Mouse (Mus musculus): ENCODE measurements at regions not wholly inside any gene's neighbourhood (a gene's known extent, or its start where the extent isn't known, plus 50 kb on each side); places are given as distances from the start of the nearest gene placed in this dataset.

DNA sequence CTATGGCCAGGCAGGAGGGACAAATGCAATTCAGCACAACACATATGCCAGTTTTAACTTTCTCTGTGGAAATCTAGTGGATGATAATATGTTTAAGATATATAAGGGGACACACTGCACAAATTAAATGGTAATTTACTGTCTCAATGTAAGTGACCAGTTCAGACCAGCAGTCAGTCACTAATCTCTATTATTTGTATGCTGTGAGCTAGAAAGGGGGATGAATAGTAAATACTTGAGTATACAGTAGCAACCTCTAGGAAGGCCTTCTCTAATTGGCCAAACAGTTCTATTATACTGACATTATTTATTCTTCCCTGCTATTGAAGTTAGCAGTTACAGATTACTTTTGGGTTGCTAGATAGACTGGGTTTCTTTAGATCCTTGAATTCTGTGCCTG, 391.2 kb downstream of the Fign start:
- Histone ChIP-seq H3ac (ENCODE audit: control insufficient read depth, insufficient read length) (no peak overlapping the region), H3K27me3 (ENCODE audit: control insufficient read depth, insufficient read depth, insufficient read length) (no peaks in the 10 kb centered on the region), H3K4me2 (ENCODE audit: low read depth) (no peak overlapping the region), H3K36me3 (ENCODE audit: control insufficient read depth, insufficient read depth) (no peaks in the 10 kb centered on the region), H3K4me3 (no peak overlapping the region), H3K79me2 (ENCODE audit: control insufficient read depth, insufficient read depth) (no peaks in the 10 kb centered on the region)
- TF ChIP-seq REST (IDR thresholded peaks at IDR 0.05; ENCODE audit: insufficient read depth, insufficient read length) (no peak), SRF (IDR thresholded peaks at IDR 0.05; ENCODE audit: control insufficient read depth, insufficient read length, low read depth) (no peak), E2F4 (IDR thresholded peaks at IDR 0.05; ENCODE audit: insufficient read depth) (no peak), MYOG (IDR thresholded peaks at IDR 0.05; ENCODE audit: control insufficient read depth in 1 of 3, insufficient read depth in 1 of 3, insufficient read length in 2 of 3, low read depth in 2 of 3) (no peak), USF1 (IDR thresholded peaks at IDR 0.05; ENCODE audit: low read depth) (no peak), POLR2AphosphoS2 (IDR thresholded peaks at IDR 0.05; ENCODE audit: insufficient read length, low read depth) (no peak), MYOD1 (IDR thresholded peaks at IDR 0.05; ENCODE audit: control insufficient read depth in 1 of 3, insufficient read length in 2 of 3, low read depth in 2 of 3) (no peak), POLR2A (IDR thresholded peaks at IDR 0.05; ENCODE audit: insufficient read length, low read depth) (no peak), MAX (IDR thresholded peaks at IDR 0.05; ENCODE audit: low read depth) (no peak)

DNA sequence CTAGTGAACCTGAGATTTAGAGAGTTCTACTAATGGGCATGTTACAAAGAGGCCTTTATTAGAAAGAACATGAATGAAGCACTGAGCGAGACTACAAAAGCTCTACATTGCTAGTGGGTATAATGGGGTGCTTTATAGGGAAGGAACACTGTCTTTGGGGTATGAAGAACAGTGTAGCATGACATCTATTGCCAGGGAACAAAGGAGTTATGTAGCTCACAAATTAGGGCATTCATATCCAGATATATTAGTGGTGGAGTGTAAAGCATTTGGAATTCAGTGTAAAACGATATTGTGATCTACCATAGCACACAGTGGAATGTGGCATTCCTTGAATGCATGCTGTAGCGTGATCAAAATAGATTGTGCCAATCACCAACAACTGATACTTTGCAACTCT, 391.7 kb downstream of the Fign start:
- Histone ChIP-seq H3ac (ENCODE audit: control insufficient read depth, insufficient read length) (no peak overlapping the region), H3K36me3 (ENCODE audit: control insufficient read depth, insufficient read depth) (no peaks in the 10 kb centered on the region), H3K27me3 (ENCODE audit: control insufficient read depth, insufficient read depth, insufficient read length) (no peaks in the 10 kb centered on the region), H3K4me2 (ENCODE audit: low read depth) (no peak overlapping the region), H3K4me3 (no peak overlapping the region), H3K79me2 (ENCODE audit: control insufficient read depth, insufficient read depth) (no peaks in the 10 kb centered on the region)
- TF ChIP-seq POLR2A (IDR thresholded peaks at IDR 0.05; ENCODE audit: insufficient read length, low read depth): no peak
- TF ChIP-seq USF1 (IDR thresholded peaks at IDR 0.05; ENCODE audit: low read depth): no peak
- no peak for TF ChIP-seq E2F4 (IDR thresholded peaks at IDR 0.05; ENCODE audit: insufficient read depth)

DNA sequence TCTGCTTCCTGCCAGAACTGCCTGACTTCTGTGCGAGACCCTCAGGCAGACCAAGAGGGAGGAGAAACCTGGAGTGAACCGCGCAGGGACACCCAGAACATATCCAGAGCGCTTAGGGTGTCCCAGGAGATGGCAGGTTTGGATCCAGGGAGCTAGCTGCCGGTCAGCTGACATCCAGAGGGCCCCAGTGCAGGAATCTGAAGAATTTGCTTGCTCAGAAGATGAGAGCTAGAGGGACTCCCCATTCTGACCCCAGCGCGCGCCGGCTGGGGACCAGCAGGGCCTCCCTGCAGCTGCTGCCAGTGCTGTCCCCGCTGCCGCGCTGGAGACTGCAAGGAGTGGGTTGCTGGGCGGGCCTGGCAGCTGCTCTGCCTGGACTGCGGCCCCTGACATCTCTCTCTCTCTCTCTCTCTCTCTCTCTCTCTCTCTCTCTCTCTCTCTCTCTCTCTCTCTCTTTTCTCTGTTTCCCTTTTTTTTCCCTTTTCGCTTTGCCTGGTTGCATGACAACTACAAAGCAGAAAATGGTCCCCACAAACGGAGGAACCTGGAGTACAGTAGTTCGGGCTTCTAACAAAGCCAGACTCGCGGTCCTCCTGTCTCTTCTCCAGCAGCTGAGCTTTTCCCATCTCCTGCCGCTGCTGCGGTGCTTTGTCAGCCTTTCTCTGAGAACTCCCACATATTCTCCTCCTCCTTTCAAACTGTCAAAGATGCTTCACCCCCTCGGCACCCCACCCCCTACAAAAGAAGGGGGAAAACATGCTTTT, 395.3 kb downstream of the Fign start:
- H3K36me3 ChIP-seq (ENCODE audit: control insufficient read depth, insufficient read depth): no peaks in the 10 kb centered on the region
- no peak for TF ChIP-seq CEBPB (IDR thresholded peaks at IDR 0.05; ENCODE audit: insufficient read depth, poor library complexity, severe bottlenecking)
- TF ChIP-seq REST (IDR thresholded peaks at IDR 0.05; ENCODE audit: insufficient read depth, insufficient read length): no peak
- no peak for TF ChIP-seq TCF12 (IDR thresholded peaks at IDR 0.05; ENCODE audit: insufficient read depth, poor library complexity, severe bottlenecking)
- no peak for TF ChIP-seq TCF3 (IDR thresholded peaks at IDR 0.05; ENCODE audit: insufficient read length, low read depth)
- TF ChIP-seq MYOD1 (IDR thresholded peaks at IDR 0.05; ENCODE audit: control insufficient read depth in 1 of 3, insufficient read length in 2 of 3, low read depth in 2 of 3): peak in 1 of 3 experiments; percentile 31
- TF ChIP-seq SRF (IDR thresholded peaks at IDR 0.05; ENCODE audit: control insufficient read depth, insufficient read length, low read depth): no peak
- peak in 1 of 3 experiments; percentile 32 for TF ChIP-seq MYOG (IDR thresholded peaks at IDR 0.05; ENCODE audit: control insufficient read depth in 1 of 3, insufficient read depth in 1 of 3, insufficient read length in 2 of 3, low read depth in 2 of 3)
- no peak for TF ChIP-seq POLR2AphosphoS2 (IDR thresholded peaks at IDR 0.05; ENCODE audit: insufficient read length, low read depth)
- TF ChIP-seq MAX (IDR thresholded peaks at IDR 0.05; ENCODE audit: low read depth): no peak
- no peaks in the 10 kb centered on the region for H3K79me2 ChIP-seq (ENCODE audit: control insufficient read depth, insufficient read depth)
- H3K4me3 ChIP-seq: no peak overlapping the region
- H3K4me2 ChIP-seq (ENCODE audit: low read depth): peak overlapping the region; percentile 6
- H3ac ChIP-seq (ENCODE audit: control insufficient read depth, insufficient read length): no peak overlapping the region
- no peaks in the 10 kb centered on the region for H3K27me3 ChIP-seq (ENCODE audit: control insufficient read depth, insufficient read depth, insufficient read length)

DNA sequence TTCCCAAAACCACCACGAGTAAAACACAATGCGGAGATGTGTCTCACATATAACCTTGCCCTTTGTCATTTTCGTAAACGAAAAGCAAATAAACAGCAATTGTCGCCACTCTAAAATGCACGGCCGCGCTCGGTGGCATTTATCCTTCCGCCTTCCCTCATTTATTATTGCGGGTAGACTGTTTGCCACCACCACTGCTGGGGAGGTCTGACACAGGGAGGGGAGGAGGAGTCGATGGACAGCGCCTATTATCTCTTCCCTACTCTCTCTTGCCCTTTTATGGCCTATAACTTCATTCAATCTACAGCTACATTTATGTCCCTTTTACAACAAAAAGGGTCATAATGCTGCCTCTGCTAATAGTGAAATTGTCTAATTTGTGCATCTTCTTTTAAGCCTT, 396.0 kb downstream of the Fign start:
- no peak for TF ChIP-seq E2F4 (IDR thresholded peaks at IDR 0.05; ENCODE audit: insufficient read depth)
- TF ChIP-seq POLR2A (IDR thresholded peaks at IDR 0.05; ENCODE audit: insufficient read length, low read depth): no peak
- no peak for TF ChIP-seq TCF12 (IDR thresholded peaks at IDR 0.05; ENCODE audit: insufficient read depth, poor library complexity, severe bottlenecking)
- no peak for TF ChIP-seq TCF3 (IDR thresholded peaks at IDR 0.05; ENCODE audit: insufficient read length, low read depth)
- TF ChIP-seq USF1 (IDR thresholded peaks at IDR 0.05; ENCODE audit: low read depth): no peak
- no peak for TF ChIP-seq POLR2AphosphoS2 (IDR thresholded peaks at IDR 0.05; ENCODE audit: insufficient read length, low read depth)
- TF ChIP-seq MYOG (IDR thresholded peaks at IDR 0.05; ENCODE audit: control insufficient read depth in 1 of 3, insufficient read depth in 1 of 3, insufficient read length in 2 of 3, low read depth in 2 of 3): no peak
- TF ChIP-seq REST (IDR thresholded peaks at IDR 0.05; ENCODE audit: insufficient read depth, insufficient read length): no peak
- TF ChIP-seq CEBPB (IDR thresholded peaks at IDR 0.05; ENCODE audit: insufficient read depth, poor library complexity, severe bottlenecking): no peak
- TF ChIP-seq SRF (IDR thresholded peaks at IDR 0.05; ENCODE audit: control insufficient read depth, insufficient read length, low read depth): no peak
- TF ChIP-seq MYOD1 (IDR thresholded peaks at IDR 0.05; ENCODE audit: control insufficient read depth in 1 of 3, insufficient read length in 2 of 3, low read depth in 2 of 3): no peak
- TF ChIP-seq MAX (IDR thresholded peaks at IDR 0.05; ENCODE audit: low read depth): no peak
- Histone ChIP-seq H3ac (ENCODE audit: control insufficient read depth, insufficient read length) (no peak overlapping the region), H3K4me2 (ENCODE audit: low read depth) (no peak overlapping the region), H3K27me3 (ENCODE audit: control insufficient read depth, insufficient read depth, insufficient read length) (no peaks in the 10 kb centered on the region), H3K79me2 (ENCODE audit: control insufficient read depth, insufficient read depth) (no peaks in the 10 kb centered on the region), H3K4me3 (no peak overlapping the region), H3K36me3 (ENCODE audit: control insufficient read depth, insufficient read depth) (no peaks in the 10 kb centered on the region)

DNA sequence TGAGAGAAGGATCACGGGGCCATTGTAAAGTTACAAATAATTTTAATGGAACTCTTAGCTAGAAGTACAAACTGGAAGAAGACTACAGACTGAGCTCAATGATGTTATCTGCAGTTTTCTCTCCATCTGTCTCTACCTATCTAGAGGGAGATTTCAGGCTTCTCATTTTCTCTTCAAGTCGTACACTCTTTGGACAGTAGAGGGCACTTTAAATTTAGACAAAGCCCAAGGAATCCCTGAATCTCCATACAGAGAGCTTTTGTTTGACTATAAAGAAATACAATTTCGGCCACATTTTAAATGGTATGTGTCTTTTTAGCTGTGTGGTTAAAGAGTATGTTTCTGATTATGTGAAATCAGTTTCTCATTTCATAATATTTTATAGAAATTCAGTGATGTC, 397.6 kb downstream of the Fign start:
- Histone ChIP-seq H3K27me3 (ENCODE audit: control insufficient read depth, insufficient read depth, insufficient read length) (no peaks in the 10 kb centered on the region), H3K4me2 (ENCODE audit: low read depth) (no peak overlapping the region), H3ac (ENCODE audit: control insufficient read depth, insufficient read length) (no peak overlapping the region), H3K79me2 (ENCODE audit: control insufficient read depth, insufficient read depth) (no peaks in the 10 kb centered on the region), H3K36me3 (ENCODE audit: control insufficient read depth, insufficient read depth) (no peaks in the 10 kb centered on the region), H3K4me3 (no peak overlapping the region)
- TF ChIP-seq TCF12 (IDR thresholded peaks at IDR 0.05; ENCODE audit: insufficient read depth, poor library complexity, severe bottlenecking): no peak
- no peak for TF ChIP-seq TCF3 (IDR thresholded peaks at IDR 0.05; ENCODE audit: insufficient read length, low read depth)
- no peak for TF ChIP-seq POLR2A (IDR thresholded peaks at IDR 0.05; ENCODE audit: insufficient read length, low read depth)

All from myocyte (in vitro differentiated cells).